Mouse (Mus musculus) lung, postnatal 0 days (tissue): ENCODE data around the gene Ndrg2. TPM values are rescaled to one million over a fixed set of nuclear protein-coding genes. Genes with fewer than 3 reads are reported as not detected.

Source experiments
- ATAC-seq: fragments of 200-750 bp; cut with Nextera tagmentation; 2 replicates; pipeline ENCODE4 v1.8.0; 2017; ENCODE audit warnings: moderate library complexity
- DNase-seq: peaks from one replicate; pipeline ENCODE4 v3.0.0-alpha.2; 2016; ENCODE audit warnings: low spot score
- H3K27ac ChIP-seq: fragments of 300-500 bp; sonication (generic); 2 replicates; pipeline ENCODE4 v1.5.1; 2014; ENCODE audit warnings: antibody characterized with exemption, mild to moderate bottlenecking, low read length, mixed read lengths
- H3K27me3 ChIP-seq: fragments of 300-500 bp; sonication (generic); replicated peaks from 2 replicates; pipeline ENCODE4 v1.6.1; 2014; ENCODE audit warnings: low read length, mixed read lengths; ENCODE audit not compliant: insufficient read depth
- H3K36me3 ChIP-seq: fragments of 300-500 bp; sonication (generic); 2 replicates; pipeline ENCODE4 v1.6.1; 2014; ENCODE audit warnings: low read length, mixed read lengths; ENCODE audit not compliant: insufficient read depth
- H3K4me1 ChIP-seq: fragments of 300-500 bp; sonication (generic); 2 replicates; pipeline ENCODE4 v1.6.1; 2014; ENCODE audit warnings: antibody characterized with exemption, low read depth, low read length, mixed read lengths; ENCODE audit not compliant: insufficient read depth
- H3K4me2 ChIP-seq: fragments of 300-500 bp; sonication (generic); replicated peaks from 2 replicates; pipeline ENCODE4 v1.6.1; 2014; ENCODE audit warnings: low read depth, mild to moderate bottlenecking, low read length, moderate library complexity, mixed read lengths
- H3K4me3 ChIP-seq: fragments of 300-500 bp; sonication (generic); 2 replicates; pipeline ENCODE4 v1.5.1; 2014; ENCODE audit warnings: low read depth, low read length
- H3K9ac ChIP-seq: fragments of 300-500 bp; sonication (generic); replicated peaks from 2 replicates; pipeline ENCODE4 v1.6.1; 2014; ENCODE audit warnings: low read depth, mild to moderate bottlenecking
- H3K9me3 ChIP-seq: fragments of 300-500 bp; sonication (generic); 2 replicates; pipeline ENCODE4 v1.6.1; 2016; ENCODE audit warnings: low read length, mixed read lengths
- CTCF ChIP-seq: IDR thresholded peaks from 2 replicates; pipeline ENCODE4 v1.5.1; 2016; ENCODE audit warnings: antibody characterized with exemption, mild to moderate bottlenecking
- EP300 ChIP-seq: IDR thresholded peaks from 2 replicates; pipeline ENCODE4 v1.6.1; 2016; ENCODE audit warnings: antibody characterized with exemption, mild to moderate bottlenecking, control low read depth
- WGBS: fragments of 180-500 bp; shearing (Covaris S2); extraction: QIAGEN DNeasy Blood & Tissue Kit; methylation state at CpG from one replicate; pipeline ENCODE4 v1.1.7; 2014; 5-methylcytosine and 5-hydroxymethylcytosine counted together
- polyA plus RNA-seq: library from polyadenylated mRNA; unstranded; fragments of >200 nt; fragmentation: Nextera tagmentation; extraction: Ambion mirVana; gene quantifications from 2 replicates; pipeline ENCODE4 v1.2.1, GENCODE M21; 2015

Gene Ndrg2
- polyA plus RNA-seq, 1 experiment from 2014 or later: 103 TPM

GRCm38 (mm10) chr14:51895071-51895470 is 18.9 kb downstream of the Ndrg2 start:
- Histone ChIP-seq H3K9me3 (no peaks in the 10 kb centered on the region), H3K4me1 (no peaks in the 10 kb centered on the region), H3K27ac (no peak overlapping the region), H3K4me3 (no peak overlapping the region), H3K36me3 (peaks cover 10% of the 10 kb centered on the region; the same call in 1 of the 2 replicates), H3K9ac (no peak overlapping the region), H3K4me2 (no peak overlapping the region), H3K27me3 (no peaks in the 10 kb centered on the region)
- ATAC-seq (no peak), DNase-seq (no peak)
- 82% methylated on average over 14 of the region's 14 CpGs for WGBS
- no peak for TF ChIP-seq CTCF
- TF ChIP-seq EP300: no peak

GRCm38 (mm10) chr14:51893809-51894208 is 20.1 kb downstream of the Ndrg2 start:
- TF ChIP-seq EP300 (no peak), CTCF (no peak)
- WGBS: 46% methylated on average over 3 of the region's 3 CpGs
- no peak; the same call in 1 of the 2 replicates for ATAC-seq

GRCm38 (mm10) chr14:51893094-51893794 is 20.7 kb downstream of the Ndrg2 start:
- TF ChIP-seq CTCF: no peak
- peak; percentile 67; the same call in 1 of the 2 replicates for TF ChIP-seq EP300
- Histone ChIP-seq H3K9me3 (no peaks in the 10 kb centered on the region), H3K27me3 (no peaks in the 10 kb centered on the region), H3K36me3 (peaks cover 22% of the 10 kb centered on the region), H3K4me2 (no peak overlapping the region), H3K4me1 (no peaks in the 10 kb centered on the region), H3K27ac (peak overlapping the region; percentile 8), H3K4me3 (no peak overlapping the region), H3K9ac (no peak overlapping the region)
- 27% methylated on average over 10 of the region's 10 CpGs for WGBS
- DNase-seq (peak; percentile 81), ATAC-seq (peak; percentile 97)

More at GRCm38 (mm10) chr14:51893809-51894208, 20.1 kb downstream of the Ndrg2 start:
- H3K27ac ChIP-seq: peak overlapping the region; percentile 8; the same call in 1 of the 2 replicates
- no peak overlapping the region for H3K4me2 ChIP-seq
- H3K27me3 ChIP-seq: no peaks in the 10 kb centered on the region
- no peak for DNase-seq
- no peak overlapping the region for H3K4me3 ChIP-seq
- H3K9me3 ChIP-seq: no peaks in the 10 kb centered on the region
- H3K9ac ChIP-seq: no peak overlapping the region
- peaks cover 21% of the 10 kb centered on the region for H3K36me3 ChIP-seq
- no peaks in the 10 kb centered on the region for H3K4me1 ChIP-seq

DNA sequence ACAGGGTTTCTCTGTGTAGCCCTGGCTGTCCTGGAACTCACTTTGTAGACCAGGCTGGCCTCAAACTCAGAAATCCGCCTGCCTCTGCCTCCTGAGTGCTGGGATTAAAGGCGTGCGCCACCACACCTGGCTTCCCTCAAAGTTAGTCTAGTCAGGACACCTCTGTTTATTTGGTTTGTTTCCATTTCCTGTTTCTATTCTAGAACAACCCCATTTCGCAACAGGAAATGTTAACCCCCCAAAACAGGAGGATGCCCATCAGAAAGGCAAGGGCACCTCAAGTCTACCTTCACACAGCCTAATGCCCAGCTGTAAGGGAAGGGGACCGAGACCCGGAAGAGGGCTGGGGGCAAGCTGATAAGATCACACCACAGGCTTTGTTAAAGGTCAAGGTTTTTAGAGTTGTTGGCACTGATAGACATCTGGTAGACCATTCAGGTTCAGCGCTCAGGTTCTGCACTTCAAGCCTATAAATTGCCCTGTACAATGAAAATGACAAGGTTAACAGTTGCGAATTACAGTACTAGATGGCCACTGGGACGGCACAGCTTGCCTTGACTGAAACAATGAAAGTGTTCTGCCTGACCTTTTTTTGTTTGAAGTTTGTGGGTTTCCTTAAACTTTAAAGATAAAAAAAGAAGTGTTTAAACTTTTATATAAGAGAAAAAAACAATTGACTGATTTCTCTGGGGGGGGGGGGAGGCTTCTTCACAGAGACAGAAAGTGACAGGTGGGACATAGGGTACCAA is 21.6 kb downstream of the Ndrg2 start, which contains the start of gene Slc39a2:
Slc39a2 (plus strand) TSS at position 699 of the 749 bp plus-strand sequence.
- Histone ChIP-seq H3K27ac (peak within 1 kb of the TSS; percentile 8), H3K4me2 (no peak within 1 kb of the TSS), H3K4me3 (no peak within 1 kb of the TSS), H3K9me3 (no peaks in the 10 kb centered on the region), H3K4me1 (no peaks in the 10 kb centered on the region), H3K9ac (no peak within 1 kb of the TSS), H3K27me3 (no peaks in the 10 kb centered on the region), H3K36me3 (peaks cover 22% of the 10 kb centered on the region)
- TF ChIP-seq CTCF (no peak), EP300 (no peak)
- DNase-seq (no peak), ATAC-seq (no peak)
- WGBS: 89% methylated on average over 9 of the region's 9 CpGs

GRCm38 (mm10) chr14:51889833-51890232 is 24.1 kb downstream of the Ndrg2 start:
- TF ChIP-seq CTCF (no peak), EP300 (no peak)
- no peak overlapping the region for H3K9ac ChIP-seq
- DNase-seq: no peak
- WGBS: 88% methylated on average over 6 of the region's 6 CpGs
- H3K27me3 ChIP-seq: no peaks in the 10 kb centered on the region
- no peak overlapping the region for H3K4me3 ChIP-seq
- peaks cover 4% of the 10 kb centered on the region; the same call in 1 of the 2 replicates for H3K4me1 ChIP-seq
- H3K9me3 ChIP-seq: no peaks in the 10 kb centered on the region
- H3K36me3 ChIP-seq: peaks cover 22% of the 10 kb centered on the region
- H3K4me2 ChIP-seq: no peak overlapping the region
- no peak overlapping the region for H3K27ac ChIP-seq
- ATAC-seq: no peak

DNA sequence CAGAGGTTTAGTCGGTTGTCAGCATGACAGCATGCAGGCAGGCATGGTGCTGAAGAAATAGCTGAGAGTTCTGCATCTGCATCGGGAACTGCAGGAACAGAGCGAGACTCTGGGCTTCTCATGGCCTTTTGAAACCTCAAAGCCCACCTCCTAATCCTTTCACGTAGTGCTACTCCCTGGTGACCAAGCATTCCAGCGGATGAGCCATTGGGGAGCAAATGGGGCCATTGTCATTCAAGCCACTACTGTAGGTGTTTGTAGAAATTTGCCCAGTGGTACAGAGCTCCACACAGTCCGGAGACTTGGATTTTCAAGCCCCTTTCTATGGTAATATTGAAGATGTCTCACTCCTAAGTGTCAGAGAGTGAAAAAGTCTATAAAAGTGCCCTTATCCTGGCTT is 27.9 kb downstream of the Ndrg2 start:
- H3K4me3 ChIP-seq: no peak overlapping the region
- 64% methylated on average over 6 of the region's 6 CpGs for WGBS
- DNase-seq: no peak
- no peak overlapping the region for H3K4me2 ChIP-seq
- H3K4me1 ChIP-seq: peaks cover 4% of the 10 kb centered on the region; the same call in 1 of the 2 replicates
- no peak overlapping the region for H3K9ac ChIP-seq
- H3K36me3 ChIP-seq: peaks cover 14% of the 10 kb centered on the region
- TF ChIP-seq CTCF (no peak), EP300 (no peak)
- no peak for ATAC-seq
- no peaks in the 10 kb centered on the region for H3K27me3 ChIP-seq
- H3K9me3 ChIP-seq: no peaks in the 10 kb centered on the region
- H3K27ac ChIP-seq: no peak overlapping the region
